Mouse (Mus musculus) CH12.LX (cell line): ENCODE data around the gene Dhx8.

ENCODE experiments used
- CTCF ChIP-seq, 2 experiments: IDR thresholded peaks in 1 of 2; conservative IDR thresholded peaks in 1 of 2; 2 replicates each; pipeline ENCODE4 v1.5.1; 2011 to 2012; ENCODE audit warnings: low read depth in 2 of 2, low read length in 2 of 2, improper control_type of control experiment in 1 of 2, inconsistent platforms in 1 of 2, mild to moderate bottlenecking in 1 of 2, moderate library complexity in 1 of 2
- MAX ChIP-seq: IDR thresholded peaks from 2 replicates; pipeline ENCODE4 v1.6.1; 2011; ENCODE audit warnings: low read length, improper control_type of control experiment
- MYC ChIP-seq: IDR thresholded peaks from 2 replicates; pipeline ENCODE4 v1.6.1; 2011; ENCODE audit warnings: low read depth, mild to moderate bottlenecking, improper control_type of control experiment, low read length
- POLR2A ChIP-seq: IDR thresholded peaks from 2 replicates; pipeline ENCODE4 v1.6.1; 2011; ENCODE audit warnings: low read depth, mild to moderate bottlenecking, improper control_type of control experiment, low read length
- RAD21 ChIP-seq: IDR thresholded peaks from 2 replicates; pipeline ENCODE4 v1.6.1; 2011; ENCODE audit warnings: low read depth, mild to moderate bottlenecking, low read length, improper control_type of control experiment, moderate library complexity
- TCF12 ChIP-seq: IDR thresholded peaks from 2 replicates; pipeline ENCODE4 v1.6.1; 2014; ENCODE audit warnings: low read depth, mild to moderate bottlenecking, inconsistent platforms, low read length, improper control_type of control experiment

- TF ChIP-seq RAD21 = no peak
- no peak for TF ChIP-seq MAX
- TF ChIP-seq MYC = no peak
- no peak for TF ChIP-seq CTCF (conservative IDR thresholded peaks at IDR 0.05 in 1 of 2, IDR thresholded peaks at IDR 0.05 in 1 of 2; ENCODE audit: low read depth in 2 of 2, low read length in 2 of 2)
- no peak for TF ChIP-seq TCF12
- no peak for TF ChIP-seq POLR2A
Observed at GRCm38 (mm10) chr11:101758431-101758830, 25.7 kb downstream of the Dhx8 start.
